Mouse (Mus musculus) MEL (cell line): ENCODE results near the gene Foxe3. TPM values are rescaled to one million over a fixed set of nuclear protein-coding genes. Genes with fewer than 3 reads are reported as not detected.

ENCODE experiments used
- DNase-seq: peaks from one replicate; pipeline ENCODE4 v3.0.0; 2011; ENCODE audit warnings: low read depth, low spot score
- H3K27ac ChIP-seq: 2 replicates; pipeline ENCODE4 v1.5.1; 2012; ENCODE audit warnings: low read depth, mild to moderate bottlenecking, control low read depth, low read length, moderate library complexity; ENCODE audit not compliant: control insufficient read depth
- H3K27me3 ChIP-seq, 2 experiments: fragments of 150-350 bp in 1 of 2; sonication (generic) in 1 of 2; 2 replicates each; pipeline ENCODE4 v1.6.1; 2012; ENCODE audit warnings: low read length in 2 of 2, mild to moderate bottlenecking in 2 of 2, improper control_type of control experiment in 1 of 2, moderate library complexity in 1 of 2; ENCODE audit not compliant: insufficient read depth in 2 of 2, control insufficient read depth in 1 of 2
- H3K36me3 ChIP-seq, 2 experiments: 2 replicates each; pipeline ENCODE4 v1.6.1; 2012 to 2014; ENCODE audit warnings: low read length in 2 of 2, improper control_type of control experiment in 1 of 2, inconsistent platforms in 1 of 2, mild to moderate bottlenecking in 1 of 2; ENCODE audit not compliant: insufficient read depth in 2 of 2, control insufficient read depth in 1 of 2
- H3K4me1 ChIP-seq, 2 experiments: fragments of 150-350 bp in 1 of 2; sonication (generic) in 1 of 2; 2 replicates each; pipeline ENCODE4 v1.6.1; 2012; ENCODE audit warnings: low read length in 2 of 2, improper control_type of control experiment in 1 of 2, mild to moderate bottlenecking in 1 of 2; ENCODE audit not compliant: insufficient read depth in 2 of 2, control insufficient read depth in 1 of 2
- H3K4me3 ChIP-seq, 2 experiments: fragments of 150-350 bp in 1 of 2; sonication (generic) in 1 of 2; 2 replicates each; pipeline ENCODE4 v1.5.1; 2012; ENCODE audit warnings: low read depth in 2 of 2, low read length in 2 of 2, mild to moderate bottlenecking in 2 of 2, moderate library complexity in 2 of 2, control low read depth in 1 of 2, improper control_type of control experiment in 1 of 2; ENCODE audit not compliant: control insufficient read depth in 1 of 2, insufficient read depth in 1 of 2
- H3K79me2 ChIP-seq: 2 replicates; pipeline ENCODE4 v1.6.1; 2012; ENCODE audit warnings: mild to moderate bottlenecking, low read length, moderate library complexity; ENCODE audit not compliant: control insufficient read depth, poor library complexity, insufficient read depth
- H3K9ac ChIP-seq: 2 replicates; pipeline ENCODE4 v1.6.1; 2012; ENCODE audit warnings: low read depth, mild to moderate bottlenecking, control low read depth, low read length, moderate library complexity; ENCODE audit not compliant: control insufficient read depth, poor library complexity, severe bottlenecking
- H3K9me3 ChIP-seq: fragments of 150-350 bp; sonication (generic); replicated peaks from 2 replicates; pipeline ENCODE4 v1.6.1; 2012; ENCODE audit warnings: mild to moderate bottlenecking, low read length, improper control_type of control experiment, moderate library complexity; ENCODE audit not compliant: insufficient read depth
- BHLHE40 ChIP-seq: IDR thresholded peaks from 2 replicates; pipeline ENCODE4 v1.6.1; 2012; ENCODE audit warnings: low read depth, mild to moderate bottlenecking, inconsistent platforms, low read length, improper control_type of control experiment, borderline replicate concordance
- CHD1 ChIP-seq: IDR thresholded peaks from 2 replicates; pipeline ENCODE4 v1.6.1; 2012; ENCODE audit warnings: low read depth, mild to moderate bottlenecking, inconsistent platforms, low read length, improper control_type of control experiment
- CHD2 ChIP-seq: IDR thresholded peaks from 2 replicates; pipeline ENCODE4 v1.6.1; 2011; ENCODE audit warnings: low read length, improper control_type of control experiment
- CTCF ChIP-seq, 3 experiments: IDR thresholded peaks in 2 of 3; conservative IDR thresholded peaks in 1 of 3; 2 replicates each; pipeline ENCODE4 v1.5.1; 2011 to 2012; ENCODE audit warnings: low read length in 3 of 3, low read depth in 2 of 3, mild to moderate bottlenecking in 2 of 3, improper control_type of control experiment in 1 of 3, inconsistent platforms in 1 of 3, mixed read lengths in 1 of 3, moderate library complexity in 1 of 3; ENCODE audit not compliant: control insufficient read depth in 1 of 3, insufficient read depth in 1 of 3, poor library complexity in 1 of 3, severe bottlenecking in 1 of 3
- E2F4 ChIP-seq: IDR thresholded peaks from 2 replicates; pipeline ENCODE4 v1.6.1; 2011; ENCODE audit warnings: low read depth, low read length, improper control_type of control experiment, borderline replicate concordance
- GABPA ChIP-seq: IDR thresholded peaks from 2 replicates; pipeline ENCODE4 v1.6.1; 2012; ENCODE audit warnings: low read depth, mild to moderate bottlenecking, inconsistent platforms, low read length, improper control_type of control experiment, moderate library complexity
- HCFC1 ChIP-seq: IDR thresholded peaks from 2 replicates; pipeline ENCODE4 v1.6.1; 2012; ENCODE audit warnings: low read depth, mild to moderate bottlenecking, inconsistent platforms, low read length, improper control_type of control experiment, moderate library complexity
- KAT2A ChIP-seq: conservative IDR thresholded peaks from 2 replicates; pipeline ENCODE4 v1.6.1; 2012; ENCODE audit warnings: low read depth, low read length, improper control_type of control experiment, inconsistent platforms
- MAFK ChIP-seq: IDR thresholded peaks from 2 replicates; pipeline ENCODE4 v1.6.1; 2011; ENCODE audit warnings: low read depth, mild to moderate bottlenecking, low read length, improper control_type of control experiment, borderline replicate concordance
- MAX ChIP-seq: IDR thresholded peaks from 2 replicates; pipeline ENCODE4 v1.6.1; 2011; ENCODE audit warnings: low read length, improper control_type of control experiment
- MEF2A ChIP-seq: IDR thresholded peaks from 2 replicates; pipeline ENCODE4 v1.6.1; 2014; ENCODE audit warnings: low read depth, mild to moderate bottlenecking, inconsistent platforms, low read length, improper control_type of control experiment; ENCODE audit not compliant: poor library complexity, insufficient replicate concordance, severe bottlenecking; ENCODE audit errors: extremely low read depth
- MXI1 ChIP-seq: IDR thresholded peaks from 2 replicates; pipeline ENCODE4 v1.6.1; 2011; ENCODE audit warnings: mild to moderate bottlenecking, low read depth, low read length, improper control_type of control experiment
- MYB ChIP-seq: IDR thresholded peaks from 2 replicates; pipeline ENCODE4 v1.6.1; 2011; ENCODE audit warnings: mild to moderate bottlenecking, low read depth, low read length, improper control_type of control experiment
- NELFE ChIP-seq: IDR thresholded peaks from 2 replicates; pipeline ENCODE4 v1.6.1; 2011; ENCODE audit warnings: low read depth, low read length, improper control_type of control experiment
- POLR2AphosphoS2 ChIP-seq: IDR thresholded peaks from 2 replicates; pipeline ENCODE4 v1.6.1; 2011; ENCODE audit warnings: low read length, improper control_type of control experiment
- POLR2AphosphoS5 ChIP-seq: IDR thresholded peaks from 2 replicates; pipeline ENCODE4 v1.6.1; 2012; ENCODE audit warnings: low read depth, borderline replicate concordance, mild to moderate bottlenecking, inconsistent platforms, low read length, moderate library complexity, mixed read lengths
- SIN3A ChIP-seq: IDR thresholded peaks from 2 replicates; pipeline ENCODE4 v1.6.1; 2012; ENCODE audit warnings: low read length, improper control_type of control experiment, inconsistent platforms
- SMC3 ChIP-seq: IDR thresholded peaks from 2 replicates; pipeline ENCODE4 v1.6.1; 2011; ENCODE audit warnings: low read depth, low read length, improper control_type of control experiment
- UBTF ChIP-seq: IDR thresholded peaks from 2 replicates; pipeline ENCODE4 v1.6.1; 2012; ENCODE audit warnings: low read depth, mild to moderate bottlenecking, inconsistent platforms, low read length, improper control_type of control experiment, moderate library complexity, borderline replicate concordance; ENCODE audit not compliant: insufficient read depth
- USF1 ChIP-seq: IDR thresholded peaks from 2 replicates; pipeline ENCODE4 v1.6.1; 2014; ENCODE audit warnings: low read depth, mild to moderate bottlenecking, inconsistent platforms, low read length, improper control_type of control experiment, moderate library complexity
- USF2 ChIP-seq, 2 experiments: IDR thresholded peaks; 2 replicates each; pipeline ENCODE4 v1.6.1; 2011 to 2012; ENCODE audit warnings: improper control_type of control experiment in 2 of 2, low read length in 2 of 2, borderline replicate concordance in 1 of 2, inconsistent platforms in 1 of 2, low read depth in 1 of 2, mild to moderate bottlenecking in 1 of 2; ENCODE audit not compliant: insufficient read depth in 1 of 2
- ZC3H11A ChIP-seq: IDR thresholded peaks from 2 replicates; pipeline ENCODE4 v1.6.1; 2012; ENCODE audit warnings: low read depth, mild to moderate bottlenecking, inconsistent platforms, low read length, improper control_type of control experiment
- polyA plus RNA-seq, 2 experiments: library from polyadenylated mRNA; stranded (reverse) in 1 of 2; unstranded in 1 of 2; fragments of >175 nt in 1 of 2; fragments of >200 nt in 1 of 2; gene quantifications; 2 replicates each; pipeline versions ENCODE4 v1.2.1 to v1.2.4; 2012; ENCODE audit warnings: low replicate concordance in 2 of 2, low read depth in 1 of 2; ENCODE audit not compliant: insufficient read length in 2 of 2, insufficient read depth in 1 of 2, missing spikeins in 1 of 2
- total RNA-seq: library from RNA; depleted of rRNA; stranded (reverse); fragments of 300-350 nt; gene quantifications from 2 replicates; pipeline ENCODE4 v1.2.3, GENCODE M21; 2012

Gene Foxe3
- total and polyA plus RNA-seq, 3 experiments: not detected

GRCm38 (mm10) chr4:114938248-114938647, 12.4 kb upstream of the Foxe3 start:
- Histone ChIP-seq H3K27ac (no peak overlapping the region), H3K9me3 (no peaks in the 10 kb centered on the region), H3K9ac (no peak overlapping the region), H3K36me3 (no peaks in the 10 kb centered on the region), H3K4me1 (no peaks in the 10 kb centered on the region), H3K79me2 (no peaks in the 10 kb centered on the region), H3K4me3 (no peak overlapping the region), H3K27me3 (peaks cover 2 to 3% of the 10 kb centered on the region in 2 experiments; a peak in 2 of 4 replicates)
- DNase-seq: no peak
- TF ChIP-seq CHD2 (no peak), UBTF (no peak), BHLHE40 (no peak), USF2 (IDR thresholded peaks at IDR 0.05; ENCODE audit: borderline replicate concordance in 1 of 2, insufficient read depth in 1 of 2, low read depth in 1 of 2, low read length in 2 of 2) (no peak), ZC3H11A (no peak), CTCF (IDR thresholded peaks at IDR 0.05 in 2 of 3, conservative IDR thresholded peaks at IDR 0.05 in 1 of 3; ENCODE audit: control insufficient read depth in 1 of 3, insufficient read depth in 1 of 3, low read depth in 2 of 3, low read length in 3 of 3, poor library complexity in 1 of 3, severe bottlenecking in 1 of 3) (no peak), POLR2AphosphoS5 (no peak), NELFE (no peak), MAX (no peak), SIN3A (no peak), MYB (no peak)

DNA sequence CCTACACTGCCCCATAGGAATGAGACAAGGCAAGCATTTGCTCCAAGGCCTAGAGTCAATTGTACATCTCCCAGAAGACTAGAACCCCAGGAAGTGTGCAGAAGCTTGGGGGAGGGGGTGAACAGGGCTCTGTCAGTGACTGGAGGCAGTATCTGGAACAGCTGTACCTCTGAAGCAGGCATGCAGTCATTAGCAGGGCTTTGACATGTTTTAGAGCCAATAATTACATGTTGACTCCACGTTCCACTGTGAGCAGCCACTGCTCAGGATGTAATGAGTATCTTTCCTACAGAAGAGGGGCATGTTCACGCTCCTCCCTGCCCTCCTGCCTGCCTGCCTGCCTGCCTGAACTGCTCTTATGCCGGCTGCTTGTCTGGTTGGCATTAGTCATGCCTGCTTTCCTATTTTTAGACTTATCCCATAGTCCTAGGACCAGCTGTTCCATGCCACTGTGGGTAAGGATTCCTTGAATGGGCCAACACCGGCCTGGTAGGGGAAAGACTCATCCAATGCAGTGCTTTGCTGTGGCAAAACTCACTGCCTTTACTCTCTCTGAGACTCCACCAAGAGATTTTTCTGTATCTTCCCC, 11.7 kb upstream of the Foxe3 start:
- DNase-seq: no peak
- Histone ChIP-seq H3K27ac (no peak overlapping the region), H3K27me3 (peaks cover 2 to 3% of the 10 kb centered on the region in 2 experiments; a peak in 2 of 4 replicates), H3K9ac (no peak overlapping the region), H3K4me1 (no peaks in the 10 kb centered on the region), H3K9me3 (no peaks in the 10 kb centered on the region), H3K79me2 (no peaks in the 10 kb centered on the region), H3K36me3 (no peaks in the 10 kb centered on the region), H3K4me3 (no peak overlapping the region)
- no peak for TF ChIP-seq USF1
- no peak for TF ChIP-seq GABPA
- TF ChIP-seq MYB: no peak
- no peak for TF ChIP-seq HCFC1
- TF ChIP-seq MEF2A: no peak
- TF ChIP-seq POLR2AphosphoS2: no peak
- TF ChIP-seq MAFK: no peak
- no peak for TF ChIP-seq E2F4
- no peak for TF ChIP-seq KAT2A
- TF ChIP-seq POLR2AphosphoS5: no peak
- no peak for TF ChIP-seq MXI1
- TF ChIP-seq CHD1: no peak
- TF ChIP-seq SMC3: no peak
- TF ChIP-seq MAX: no peak
